Mouse (Mus musculus): ENCODE results near the gene Tmem184c.

- no peak for TF ChIP-seq POLR2A (IDR thresholded peaks at IDR 0.05; ENCODE audit: borderline replicate concordance, extremely low read depth, insufficient read depth, insufficient read length, poor library complexity, severe bottlenecking)
- no peak for TF ChIP-seq CTCF (IDR thresholded peaks at IDR 0.05; ENCODE audit: borderline replicate concordance, extremely low read depth, insufficient read depth, insufficient read length)
Observed at GRCm38 (mm10) chr8:77637593-77637992, 27.1 kb upstream of the Tmem184c start.
